Mouse (Mus musculus) intestine, embryonic 14.5 days (tissue): ENCODE measurements at regions not wholly inside any gene's neighbourhood (a gene's known extent, or its start where the extent isn't known, plus 50 kb on each side); places are given as distances from the start of the nearest gene placed in this dataset.

Experiments
- ATAC-seq: fragments of 200-750 bp; cut with Nextera tagmentation; replicated peaks from 2 replicates; pipeline ENCODE4 v1.8.0; 2017; ENCODE audit warnings: low read depth, moderate number of reproducible peaks, moderate TSS enrichment, moderate library complexity; ENCODE audit not compliant: low FRiP score, low TSS enrichment
- DNase-seq: peaks from one replicate; pipeline ENCODE4 v3.0.0-alpha.2; 2018; ENCODE audit warnings: low spot score
- H3K27ac ChIP-seq: fragments of 300-500 bp; sonication (generic); 2 replicates; pipeline ENCODE4 v1.5.1; 2014; ENCODE audit warnings: low read depth, mild to moderate bottlenecking, control low read depth
- H3K27me3 ChIP-seq: fragments of 300-500 bp; sonication (generic); replicated peaks from 2 replicates; pipeline ENCODE4 v1.6.1; 2014; ENCODE audit warnings: low read length, control low read depth; ENCODE audit not compliant: control insufficient read depth, insufficient read depth
- H3K36me3 ChIP-seq: fragments of 300-500 bp; sonication (generic); 2 replicates; pipeline ENCODE4 v1.6.1; 2014; ENCODE audit warnings: low read length, control low read depth; ENCODE audit not compliant: control insufficient read depth, insufficient read depth
- H3K4me1 ChIP-seq: fragments of 300-500 bp; sonication (generic); replicated peaks from 2 replicates; pipeline ENCODE4 v1.6.1; 2014; ENCODE audit warnings: low read length, control low read depth, mixed read lengths; ENCODE audit not compliant: control insufficient read depth, insufficient read depth
- H3K4me2 ChIP-seq: fragments of 300-500 bp; sonication (generic); 2 replicates; pipeline ENCODE4 v1.6.1; 2014; ENCODE audit warnings: low read length
- H3K4me3 ChIP-seq: fragments of 300-500 bp; sonication (generic); 2 replicates; pipeline ENCODE4 v1.5.1; 2014; ENCODE audit warnings: low read depth, low read length, control low read depth, mixed read lengths
- H3K9ac ChIP-seq: fragments of 300-500 bp; sonication (generic); 2 replicates; pipeline ENCODE4 v1.6.1; 2014; ENCODE audit warnings: mild to moderate bottlenecking, low read length
- H3K9me3 ChIP-seq: fragments of 300-500 bp; sonication (generic); 2 replicates; pipeline ENCODE4 v1.6.1; 2016; ENCODE audit warnings: low read length, control low read depth; ENCODE audit not compliant: control insufficient read depth
- WGBS: fragments of 180-500 bp; shearing (Covaris S2); extraction: QIAGEN DNeasy Blood & Tissue Kit; methylation state at CpG from one replicate; pipeline ENCODE4 v1.1.7; 2014; 5-methylcytosine and 5-hydroxymethylcytosine counted together

DNA sequence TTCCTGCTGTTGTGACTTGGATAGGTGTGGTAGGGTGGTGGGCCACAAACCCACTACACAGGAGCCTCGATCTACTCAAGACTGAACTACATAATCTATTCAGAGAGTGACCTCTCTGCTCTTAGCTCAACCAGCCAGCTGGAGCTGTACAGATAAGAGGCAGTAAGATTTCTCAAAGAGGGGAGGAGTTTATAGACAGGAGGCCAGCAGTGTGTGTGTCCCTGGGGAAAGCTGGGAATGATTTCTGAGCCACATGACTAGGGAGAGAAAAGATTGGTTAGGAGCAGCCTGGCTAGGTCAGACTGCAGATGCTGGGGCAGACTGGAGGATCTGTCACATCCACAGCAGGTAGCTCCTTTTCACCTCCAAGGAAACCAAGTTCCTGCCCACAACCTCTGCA is 166.7 kb downstream of the Rpl14 start:
- WGBS = 30% methylated on average over 1 of the region's 1 CpGs
- ATAC-seq (peak; percentile 63), DNase-seq (no peak)

DNA sequence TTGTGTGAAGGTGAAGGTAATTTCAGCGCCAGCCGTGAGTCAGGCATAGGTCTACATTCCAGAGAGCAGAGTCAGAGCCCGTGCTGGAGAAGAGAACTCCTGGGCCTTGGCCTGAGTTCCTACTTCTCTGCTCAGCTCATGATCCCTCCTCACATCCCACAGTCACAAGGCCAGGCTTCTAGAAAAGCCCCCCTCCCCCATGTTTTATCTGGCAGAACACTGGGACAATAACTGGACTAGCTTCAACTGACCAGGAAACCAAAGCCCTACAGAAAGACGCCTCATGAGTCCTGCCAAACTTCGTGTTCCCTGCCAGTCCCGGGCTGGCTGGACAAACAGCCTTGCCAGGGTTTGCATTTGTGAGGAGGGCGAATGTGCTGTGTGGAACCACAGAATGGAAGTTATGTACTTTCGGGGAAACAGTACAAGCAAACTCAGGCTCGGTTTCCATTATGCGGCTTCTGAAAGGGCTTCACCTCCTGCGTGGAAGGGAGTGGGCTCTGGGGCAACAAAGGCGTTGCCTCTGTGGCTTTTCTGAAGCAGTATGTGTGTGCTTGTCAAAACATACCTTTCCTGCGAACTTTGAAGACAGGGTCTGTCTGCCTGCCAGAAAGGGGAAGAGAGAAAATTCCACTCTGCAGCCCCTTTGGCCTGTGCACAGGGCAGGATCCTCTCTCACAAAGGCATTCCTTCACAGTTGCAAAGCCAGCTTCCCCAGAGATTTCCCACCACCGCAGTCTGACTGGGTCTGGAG is 168.1 kb downstream of the Rpl14 start:
- Histone ChIP-seq H3K4me2 (no peak overlapping the region), H3K4me3 (no peak overlapping the region), H3K4me1 (peaks cover 23% of the 10 kb centered on the region), H3K27me3 (no peaks in the 10 kb centered on the region), H3K9me3 (no peaks in the 10 kb centered on the region), H3K36me3 (no peaks in the 10 kb centered on the region), H3K9ac (no peak overlapping the region), H3K27ac (peak overlapping the region; percentile 58)
- WGBS = 47% methylated on average over 14 of the region's 14 CpGs
- no peak; the same call in 1 of the 2 replicates for ATAC-seq
- no peak for DNase-seq

More for the DNA sequence above, 166.7 kb downstream of the Rpl14 start:
- no peak overlapping the region for H3K4me3 ChIP-seq
- no peak overlapping the region for H3K4me2 ChIP-seq
- H3K27me3 ChIP-seq = no peaks in the 10 kb centered on the region
- H3K27ac ChIP-seq = no peak overlapping the region
- no peaks in the 10 kb centered on the region for H3K9me3 ChIP-seq
- peaks cover 34% of the 10 kb centered on the region for H3K4me1 ChIP-seq
- H3K36me3 ChIP-seq = no peaks in the 10 kb centered on the region
- no peak overlapping the region for H3K9ac ChIP-seq

DNA sequence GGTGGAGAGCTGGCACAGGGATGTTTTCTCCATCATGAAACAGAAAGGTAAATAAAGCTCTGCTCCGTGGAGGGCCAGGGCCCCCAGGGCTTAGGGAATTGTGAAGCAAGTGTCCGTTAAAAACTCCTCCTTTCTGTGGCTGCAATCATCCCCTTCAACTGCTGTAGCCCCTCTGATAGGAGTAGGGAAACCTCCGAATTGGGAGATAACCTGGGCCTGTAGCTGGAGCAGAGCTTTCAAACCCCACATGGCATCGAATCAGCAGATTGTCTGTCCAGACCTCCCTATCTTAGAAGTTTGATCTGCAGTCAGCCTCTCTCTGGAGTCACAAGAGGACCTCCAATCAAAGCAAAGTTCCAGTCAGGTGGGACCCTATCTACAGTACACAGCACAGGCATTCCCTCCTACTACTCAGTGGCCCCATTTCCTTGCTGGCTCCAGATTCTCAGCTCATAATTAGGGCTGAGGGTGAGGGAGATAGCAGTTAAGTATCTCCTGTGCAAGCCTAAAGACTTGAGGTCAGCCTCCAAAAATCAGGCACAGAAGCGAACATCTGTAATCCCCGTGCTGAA is 168.8 kb downstream of the Rpl14 start:
- no peaks in the 10 kb centered on the region for H3K27me3 ChIP-seq
- no peak overlapping the region for H3K9ac ChIP-seq
- peak overlapping the region; percentile 58 for H3K27ac ChIP-seq
- H3K36me3 ChIP-seq = no peaks in the 10 kb centered on the region
- H3K9me3 ChIP-seq = no peaks in the 10 kb centered on the region
- no peak overlapping the region for H3K4me3 ChIP-seq
- DNase-seq (peak; percentile 54), ATAC-seq (no peak)
- WGBS = 43% methylated on average over 6 of the region's 6 CpGs
- H3K4me2 ChIP-seq = no peak overlapping the region
- H3K4me1 ChIP-seq = peaks cover 18% of the 10 kb centered on the region

GRCm38 (mm10) chr9:120741521-120741920 is 170.3 kb downstream of the Rpl14 start:
- WGBS = 86% methylated on average over 2 of the region's 2 CpGs
- H3K4me2 ChIP-seq = no peak overlapping the region
- peaks cover 16% of the 10 kb centered on the region for H3K4me1 ChIP-seq
- H3K9me3 ChIP-seq = no peaks in the 10 kb centered on the region
- no peaks in the 10 kb centered on the region for H3K36me3 ChIP-seq
- H3K4me3 ChIP-seq = no peak overlapping the region
- no peak overlapping the region for H3K27ac ChIP-seq
- no peaks in the 10 kb centered on the region for H3K27me3 ChIP-seq
- DNase-seq (no peak), ATAC-seq (no peak)
- H3K9ac ChIP-seq = no peak overlapping the region

- no peaks in the 10 kb centered on the region for H3K27me3 ChIP-seq
- no peak overlapping the region for H3K9ac ChIP-seq
- 68% methylated on average over 9 of the region's 9 CpGs for WGBS
- no peak for ATAC-seq
- H3K27ac ChIP-seq = no peak overlapping the region
- H3K4me1 ChIP-seq = peaks cover 16% of the 10 kb centered on the region
- no peak for DNase-seq
- H3K36me3 ChIP-seq = no peaks in the 10 kb centered on the region
- no peak overlapping the region for H3K4me3 ChIP-seq
- no peaks in the 10 kb centered on the region for H3K9me3 ChIP-seq
- no peak overlapping the region for H3K4me2 ChIP-seq
Observed at GRCm38 (mm10) chr9:120743455-120743854, 172.2 kb downstream of the Rpl14 start.

- no peak for DNase-seq
- no peaks in the 10 kb centered on the region for H3K4me1 ChIP-seq
- H3K9ac ChIP-seq = no peak overlapping the region
- no peaks in the 10 kb centered on the region for H3K27me3 ChIP-seq
- H3K36me3 ChIP-seq = no peaks in the 10 kb centered on the region
- H3K4me3 ChIP-seq = no peak overlapping the region
- no peak overlapping the region for H3K4me2 ChIP-seq
- H3K27ac ChIP-seq = no peak overlapping the region
- no peak for ATAC-seq
- H3K9me3 ChIP-seq = no peaks in the 10 kb centered on the region
- WGBS = 83% methylated on average over 6 of the region's 6 CpGs
Observed at GRCm38 (mm10) chr9:120745674-120746073, 174.4 kb downstream of the Rpl14 start.

DNA sequence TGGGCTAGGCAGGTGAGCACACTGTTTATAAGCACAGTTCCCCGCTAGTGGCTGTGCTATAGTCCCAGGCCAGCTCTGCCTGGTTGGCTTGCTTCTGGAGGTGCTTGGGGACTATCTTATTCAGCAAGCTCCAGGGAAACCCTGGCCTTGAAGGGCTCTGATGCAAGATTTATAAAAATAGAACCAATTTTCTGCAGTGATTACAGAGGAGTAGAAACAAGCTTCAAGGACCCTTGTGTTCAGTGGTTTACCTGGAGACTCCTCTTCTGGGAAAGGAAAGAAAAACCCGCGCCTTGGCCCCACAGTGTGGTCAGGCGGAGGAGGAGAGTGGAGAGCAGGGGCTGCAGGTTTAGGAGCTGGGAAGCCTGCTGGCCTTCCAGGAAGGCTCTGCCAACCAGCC is 178.2 kb upstream of the Ctnnb1 start:
- no peaks in the 10 kb centered on the region for H3K4me1 ChIP-seq
- H3K27me3 ChIP-seq = no peaks in the 10 kb centered on the region
- H3K4me3 ChIP-seq = no peak overlapping the region
- H3K4me2 ChIP-seq = no peak overlapping the region
- no peak overlapping the region for H3K27ac ChIP-seq
- ATAC-seq = no peak
- H3K9me3 ChIP-seq = no peaks in the 10 kb centered on the region
- H3K9ac ChIP-seq = no peak overlapping the region
- H3K36me3 ChIP-seq = no peaks in the 10 kb centered on the region
- DNase-seq = no peak
- 80% methylated on average over 4 of the region's 4 CpGs for WGBS

- Histone ChIP-seq H3K27ac (no peak overlapping the region), H3K27me3 (no peaks in the 10 kb centered on the region), H3K4me3 (no peak overlapping the region), H3K9ac (no peak overlapping the region), H3K36me3 (no peaks in the 10 kb centered on the region), H3K4me1 (no peaks in the 10 kb centered on the region), H3K9me3 (no peaks in the 10 kb centered on the region; the same call in 1 of the 2 replicates), H3K4me2 (no peak overlapping the region)
- 89% methylated on average over 5 of the region's 5 CpGs for WGBS
- DNase-seq = no peak
- ATAC-seq = no peak
Observed at GRCm38 (mm10) chr9:120751686-120752484, 177.1 kb upstream of the Ctnnb1 start.
